Mouse (Mus musculus) midbrain, embryonic 11.5 days (tissue): ENCODE measurements around the gene Slc25a22. TPM values are rescaled to one million over a fixed set of nuclear protein-coding genes. Genes with fewer than 3 reads are reported as not detected.

ENCODE experiments used
- ATAC-seq: fragments of 200-750 bp; cut with Nextera tagmentation; 2 replicates; pipeline ENCODE4 v1.8.0; 2017; ENCODE audit warnings: moderate TSS enrichment, moderate library complexity; ENCODE audit not compliant: low FRiP score
- DNase-seq: peaks from one replicate; pipeline ENCODE4 v3.0.0; 2015; ENCODE audit warnings: low spot score; ENCODE audit errors: missing footprints
- H3K27ac ChIP-seq: fragments of 300-500 bp; sonication (generic); 2 replicates; pipeline ENCODE4 v1.5.1; 2014; ENCODE audit warnings: low read depth, low read length
- H3K27me3 ChIP-seq: fragments of 300-500 bp; sonication (generic); 2 replicates; pipeline ENCODE4 v1.6.1; 2014; ENCODE audit warnings: mild to moderate bottlenecking, low read length, moderate library complexity, mixed read lengths; ENCODE audit not compliant: control insufficient read depth, insufficient read depth
- H3K36me3 ChIP-seq: fragments of 300-500 bp; sonication (generic); 2 replicates; pipeline ENCODE4 v1.6.1; 2014; ENCODE audit warnings: mild to moderate bottlenecking, low read length, moderate library complexity, mixed read lengths; ENCODE audit not compliant: control insufficient read depth, insufficient read depth
- H3K4me1 ChIP-seq: fragments of 300-500 bp; sonication (generic); 2 replicates; pipeline ENCODE4 v1.6.1; 2014; ENCODE audit warnings: low read length; ENCODE audit not compliant: control insufficient read depth, insufficient read depth
- H3K4me2 ChIP-seq: fragments of 300-500 bp; sonication (generic); 2 replicates; pipeline ENCODE4 v1.6.1; 2014; ENCODE audit warnings: mild to moderate bottlenecking, moderate library complexity
- H3K4me3 ChIP-seq: fragments of 300-500 bp; sonication (generic); 2 replicates; pipeline ENCODE4 v1.5.1; 2014; ENCODE audit warnings: low read depth, low read length
- H3K9ac ChIP-seq: fragments of 300-500 bp; sonication (generic); 2 replicates; pipeline ENCODE4 v1.6.1; 2014; ENCODE audit warnings: low read length
- H3K9me3 ChIP-seq: fragments of 300-500 bp; sonication (generic); 2 replicates; pipeline ENCODE4 v1.6.1; 2016; ENCODE audit warnings: low read length; ENCODE audit not compliant: control insufficient read depth
- WGBS: fragments of 180-500 bp; shearing (Covaris S2); extraction: QIAGEN DNeasy Blood & Tissue Kit; methylation state at CpG from one replicate; pipeline ENCODE4 v1.1.7; 2014; 5-methylcytosine and 5-hydroxymethylcytosine counted together
- polyA plus RNA-seq: library from polyadenylated mRNA; unstranded; fragments of >200 nt; fragmentation: Nextera tagmentation; extraction: Ambion mirVana; gene quantifications from 2 replicates; pipeline ENCODE4 v1.2.1, GENCODE M21; 2014

Gene Slc25a22
- polyA plus RNA-seq, 1 experiment from 2014 or later: 31.9 TPM

DNA sequence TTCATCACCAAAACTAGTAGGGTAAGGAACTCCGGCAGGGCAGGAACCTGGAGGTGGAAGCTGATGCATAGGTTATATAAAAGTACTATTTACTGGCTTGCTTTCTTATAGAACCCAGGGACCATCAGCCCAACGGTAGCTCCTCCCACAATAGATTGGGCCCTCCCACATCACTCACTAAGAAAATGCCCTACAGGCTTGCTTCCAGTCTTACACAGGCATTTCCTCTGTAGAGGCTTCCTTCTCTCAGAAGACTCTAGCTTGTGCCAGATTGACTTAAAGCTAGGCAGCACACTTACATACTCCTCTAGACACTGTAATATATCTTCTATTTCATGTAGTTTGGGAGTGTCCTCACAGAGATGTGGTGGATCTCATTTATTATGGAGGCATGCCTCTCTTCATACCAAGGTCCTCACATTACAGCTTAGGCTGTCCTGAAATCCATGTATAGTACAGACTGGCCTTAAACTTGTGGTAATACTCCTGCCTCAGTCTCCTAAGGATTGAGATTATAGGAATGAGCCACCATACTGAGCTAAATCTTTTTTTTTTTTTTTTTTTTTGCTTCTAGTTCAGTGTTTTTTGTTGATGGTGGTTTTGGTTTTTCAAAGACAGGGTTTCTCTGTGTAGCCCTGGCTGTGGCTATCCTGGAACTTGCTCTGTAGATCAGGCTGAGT is 49.7 kb downstream of the Slc25a22 start:
- Histone ChIP-seq H3K4me3 (no peak overlapping the region), H3K36me3 (no peaks in the 10 kb centered on the region), H3K9me3 (no peaks in the 10 kb centered on the region), H3K27ac (no peak overlapping the region), H3K4me2 (no peak overlapping the region), H3K4me1 (peaks cover 9% of the 10 kb centered on the region), H3K27me3 (0 out of 2 replicates have a peak, but pooled peaks cover 2% of the 10 kb centered on the region), H3K9ac (no peak overlapping the region)
- WGBS: 64% methylated on average over 2 of the region's 2 CpGs
- no peak for DNase-seq
- no peak for ATAC-seq

DNA sequence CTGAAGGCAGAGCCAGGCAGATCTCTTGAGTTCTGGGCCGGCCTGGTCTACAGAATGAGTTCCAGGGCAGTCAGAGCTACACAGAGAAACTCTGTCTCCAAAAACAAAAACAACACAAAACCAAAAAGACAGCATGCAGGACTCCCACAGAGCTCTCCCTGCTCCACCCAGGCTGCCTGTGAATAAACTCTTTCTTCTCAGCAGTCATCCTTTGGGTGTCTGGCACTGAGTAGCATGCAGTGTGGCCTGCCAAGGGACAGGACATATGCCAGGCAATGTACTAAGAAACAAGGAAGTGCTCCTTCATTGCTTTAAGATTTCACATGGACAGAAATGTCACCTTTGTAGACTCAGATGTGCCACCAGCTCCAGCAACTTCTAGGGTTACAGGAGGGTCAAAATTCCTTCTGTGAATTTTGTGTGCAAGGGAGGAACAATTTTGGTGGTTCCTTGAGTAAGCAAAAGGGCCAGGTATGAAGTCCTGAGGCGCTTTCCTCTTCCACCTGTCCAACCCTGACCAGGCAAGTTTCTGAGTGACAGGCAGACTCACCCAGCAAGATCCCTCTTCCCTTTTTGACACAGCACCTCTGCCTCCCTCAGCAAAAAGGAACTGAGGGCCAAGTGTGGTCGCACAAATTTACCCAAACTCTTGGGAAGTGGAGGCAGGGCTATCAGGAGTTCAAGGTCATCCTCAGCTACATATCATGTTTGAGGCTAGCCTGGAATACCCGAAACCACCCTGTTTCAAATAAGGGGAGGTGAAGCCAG is 56.4 kb downstream of the Slc25a22 start:
- no peak for DNase-seq
- no peak overlapping the region for H3K4me2 ChIP-seq
- no peak overlapping the region for H3K27ac ChIP-seq
- H3K4me1 ChIP-seq: no peaks in the 10 kb centered on the region
- H3K9ac ChIP-seq: no peak overlapping the region
- H3K27me3 ChIP-seq: no peaks in the 10 kb centered on the region
- H3K36me3 ChIP-seq: no peaks in the 10 kb centered on the region
- 71% methylated on average over 4 of the region's 4 CpGs for WGBS
- H3K4me3 ChIP-seq: no peak overlapping the region
- H3K9me3 ChIP-seq: no peaks in the 10 kb centered on the region
- no peak for ATAC-seq

Other genes starting within 250 kb of the Slc25a22 start
- gene Hras, start 243.9 kb downstream of the Slc25a22 start, polyA plus RNA-seq: 86.1 and 103 TPM in 2 replicates
- gene Lrrc56, start 243.7 kb downstream of the Slc25a22 start, polyA plus RNA-seq: 7.5 and 8.8 TPM in 2 replicates
- 2.1 and 2.5 TPM in 2 replicates for gene Lmntd2, start 223.8 kb downstream of the Slc25a22 start, polyA plus RNA-seq
- 33.5 and 38.3 TPM in 2 replicates for gene Rassf7, start 222.0 kb downstream of the Slc25a22 start, polyA plus RNA-seq
- 59.6 and 78.3 TPM in 2 replicates for gene Phrf1, start 209.1 kb downstream of the Slc25a22 start, polyA plus RNA-seq
- 0.81 and 1.4 TPM in 2 replicates for gene Irf7, start 171.4 kb downstream of the Slc25a22 start, polyA plus RNA-seq
- gene Cdhr5, start 161.1 kb downstream of the Slc25a22 start, polyA plus RNA-seq: not detected in 2 replicates
- 1.1 TPM in 2 replicates for gene Sct, start 158.8 kb downstream of the Slc25a22 start, polyA plus RNA-seq
- gene Drd4, start 145.9 kb downstream of the Slc25a22 start, polyA plus RNA-seq: 0.14 and 0.17 TPM in 2 replicates
- 61.6 and 66.9 TPM in 2 replicates for gene Deaf1, start 110.2 kb downstream of the Slc25a22 start, polyA plus RNA-seq
- gene Tmem80, start 110.2 kb downstream of the Slc25a22 start, polyA plus RNA-seq: 31.4 and 34.4 TPM in 2 replicates
- 0.97 and 1.3 TPM in 2 replicates for gene Eps8l2, start 99.0 kb downstream of the Slc25a22 start, polyA plus RNA-seq
- 386 and 400 TPM in 2 replicates for gene Taldo1, start 45.7 kb downstream of the Slc25a22 start, polyA plus RNA-seq
- gene Gatd1, start 23.8 kb downstream of the Slc25a22 start, polyA plus RNA-seq: 34.0 and 36.1 TPM in 2 replicates
- 5.8 and 5.9 TPM in 2 replicates for gene Cend1, start 8.4 kb downstream of the Slc25a22 start, polyA plus RNA-seq
- gene Pidd1, start 6.1 kb upstream of the Slc25a22 start, polyA plus RNA-seq: 7.4 and 7.8 TPM in 2 replicates
- 891 and 959 TPM in 2 replicates for gene Rplp2, start 9.5 kb upstream of the Slc25a22 start, polyA plus RNA-seq
- 12.7 and 14.0 TPM in 2 replicates for gene Pnpla2, start 17.3 kb upstream of the Slc25a22 start, polyA plus RNA-seq
- 2.7 and 5.3 TPM in 2 replicates for gene Cracr2b, start 23.2 kb upstream of the Slc25a22 start, polyA plus RNA-seq
- 32.5 and 36.6 TPM in 2 replicates for gene Cd151, start 29.5 kb upstream of the Slc25a22 start, polyA plus RNA-seq
- gene Polr2l, start 37.2 kb upstream of the Slc25a22 start, polyA plus RNA-seq: 63.5 and 74.2 TPM in 2 replicates
- gene Tspan4, start 37.3 kb upstream of the Slc25a22 start, polyA plus RNA-seq: 26.9 and 28.6 TPM in 2 replicates
- 23.3 and 26.4 TPM in 2 replicates for gene Chid1, start 102.0 kb upstream of the Slc25a22 start, polyA plus RNA-seq
- 76.6 and 81.1 TPM in 2 replicates for gene Ap2a2, start 124.3 kb upstream of the Slc25a22 start, polyA plus RNA-seq
- 0.08 TPM in 2 replicates for gene Muc6, start 217.4 kb upstream of the Slc25a22 start, polyA plus RNA-seq